Mouse (Mus musculus) lung, postnatal 0 days (tissue): Measurements from ENCODE around the gene Ovol1. TPM values are rescaled to one million over a fixed set of nuclear protein-coding genes. Genes with fewer than 3 reads are reported as not detected.
A peak's percentile ranks its signal among the peaks of the same experiment; 100 is the strongest.

Experiments used
- ATAC-seq: fragments of 200-750 bp; cut with Nextera tagmentation; 2 replicates; pipeline ENCODE4 v1.8.0; 2017; ENCODE audit warnings: moderate library complexity
- DNase-seq: peaks from one replicate; pipeline ENCODE4 v3.0.0-alpha.2; 2016; ENCODE audit warnings: low spot score
- H3K27ac ChIP-seq: fragments of 300-500 bp; sonication (generic); 2 replicates; pipeline ENCODE4 v1.5.1; 2014; ENCODE audit warnings: antibody characterized with exemption, mild to moderate bottlenecking, low read length, mixed read lengths
- H3K27me3 ChIP-seq: fragments of 300-500 bp; sonication (generic); replicated peaks from 2 replicates; pipeline ENCODE4 v1.6.1; 2014; ENCODE audit warnings: low read length, mixed read lengths; ENCODE audit not compliant: insufficient read depth
- H3K36me3 ChIP-seq: fragments of 300-500 bp; sonication (generic); 2 replicates; pipeline ENCODE4 v1.6.1; 2014; ENCODE audit warnings: low read length, mixed read lengths; ENCODE audit not compliant: insufficient read depth
- H3K4me1 ChIP-seq: fragments of 300-500 bp; sonication (generic); 2 replicates; pipeline ENCODE4 v1.6.1; 2014; ENCODE audit warnings: antibody characterized with exemption, low read depth, low read length, mixed read lengths; ENCODE audit not compliant: insufficient read depth
- H3K4me2 ChIP-seq: fragments of 300-500 bp; sonication (generic); replicated peaks from 2 replicates; pipeline ENCODE4 v1.6.1; 2014; ENCODE audit warnings: low read depth, mild to moderate bottlenecking, low read length, moderate library complexity, mixed read lengths
- H3K4me3 ChIP-seq: fragments of 300-500 bp; sonication (generic); 2 replicates; pipeline ENCODE4 v1.5.1; 2014; ENCODE audit warnings: low read depth, low read length
- H3K9ac ChIP-seq: fragments of 300-500 bp; sonication (generic); replicated peaks from 2 replicates; pipeline ENCODE4 v1.6.1; 2014; ENCODE audit warnings: low read depth, mild to moderate bottlenecking
- H3K9me3 ChIP-seq: fragments of 300-500 bp; sonication (generic); 2 replicates; pipeline ENCODE4 v1.6.1; 2016; ENCODE audit warnings: low read length, mixed read lengths
- CTCF ChIP-seq: IDR thresholded peaks from 2 replicates; pipeline ENCODE4 v1.5.1; 2016; ENCODE audit warnings: antibody characterized with exemption, mild to moderate bottlenecking
- EP300 ChIP-seq: IDR thresholded peaks from 2 replicates; pipeline ENCODE4 v1.6.1; 2016; ENCODE audit warnings: antibody characterized with exemption, mild to moderate bottlenecking, control low read depth
- WGBS: fragments of 180-500 bp; shearing (Covaris S2); extraction: QIAGEN DNeasy Blood & Tissue Kit; methylation state at CpG from one replicate; pipeline ENCODE4 v1.1.7; 2014; 5-methylcytosine and 5-hydroxymethylcytosine counted together
- polyA plus RNA-seq: library from polyadenylated mRNA; unstranded; fragments of >200 nt; fragmentation: Nextera tagmentation; extraction: Ambion mirVana; gene quantifications from 2 replicates; pipeline ENCODE4 v1.2.1, GENCODE M21; 2015

The Ovol1 gene
- polyA plus RNA-seq, 1 experiment from 2014 or later, result 2.1 TPM

- Histone ChIP-seq H3K4me2 (no peak overlapping the region), H3K36me3 (peaks cover 6% of the 10 kb centered on the region; the same call in 1 of the 2 replicates), H3K9ac (no peak overlapping the region), H3K27me3 (0 out of 2 replicates have a peak, but pooled peaks cover under 1% of the 10 kb centered on the region), H3K9me3 (no peaks in the 10 kb centered on the region), H3K4me1 (peaks cover 4% of the 10 kb centered on the region), H3K4me3 (no peak overlapping the region), H3K27ac (no peak overlapping the region)
- TF ChIP-seq EP300, result no peak
- TF ChIP-seq CTCF, result no peak
- ATAC-seq (no peak), DNase-seq (no peak)
- WGBS, result 63% methylated on average over 5 of the region's 5 CpGs
Observed at GRCm38 (mm10) chr19:5566316-5566715, 5.9 kb upstream of the Ovol1 start.

- Histone ChIP-seq H3K27me3 (peaks cover 13% of the 10 kb centered on the region), H3K4me1 (no peaks in the 10 kb centered on the region), H3K9me3 (no peaks in the 10 kb centered on the region), H3K4me2 (no peak overlapping the region), H3K4me3 (no peak overlapping the region), H3K9ac (no peak overlapping the region), H3K36me3 (no peaks in the 10 kb centered on the region), H3K27ac (no peak overlapping the region)
- ATAC-seq, result no peak
- TF ChIP-seq EP300 (no peak), CTCF (no peak)
- WGBS, result 85% methylated on average over 10 of the region's 10 CpGs
- no peak for DNase-seq
Observed at GRCm38 (mm10) chr19:5562776-5563175, 2.3 kb upstream of the Ovol1 start.

- Histone ChIP-seq H3K4me1 (no peaks in the 10 kb centered on the region), H3K4me3 (no peak overlapping the region), H3K9ac (no peak overlapping the region), H3K9me3 (no peaks in the 10 kb centered on the region), H3K27me3 (peaks cover 13% of the 10 kb centered on the region), H3K36me3 (no peaks in the 10 kb centered on the region), H3K27ac (no peak overlapping the region), H3K4me2 (no peak overlapping the region)
- ATAC-seq (no peak), DNase-seq (peak; percentile 8)
- 49% methylated on average over 3 of the region's 3 CpGs for WGBS
- TF ChIP-seq CTCF, result no peak
- no peak for TF ChIP-seq EP300
Observed at GRCm38 (mm10) chr19:5561886-5562285, 1.4 kb upstream of the Ovol1 start.

- H3K4me3 ChIP-seq, result peak overlapping the region; percentile 39
- H3K27me3 ChIP-seq, result peaks cover 13% of the 10 kb centered on the region
- H3K4me1 ChIP-seq, result no peaks in the 10 kb centered on the region
- no peaks in the 10 kb centered on the region for H3K9me3 ChIP-seq
- ATAC-seq, result 0 out of 2 replicates have a peak, but pooled peaks have one; percentile 20
- peak overlapping the region; percentile 83 for H3K27ac ChIP-seq
- DNase-seq, result peak; percentile 36
- no peaks in the 10 kb centered on the region for H3K36me3 ChIP-seq
- 17% methylated on average over 10 of the region's 10 CpGs for WGBS
- TF ChIP-seq EP300, result no peak
- no peak for TF ChIP-seq CTCF
- H3K4me2 ChIP-seq, result peak overlapping the region; percentile 53
- H3K9ac ChIP-seq, result no peak overlapping the region
Observed at GRCm38 (mm10) chr19:5561252-5561790, 875 bp upstream of the Ovol1 start.

- Histone ChIP-seq H3K4me1 (no peaks in the 10 kb centered on the region), H3K9me3 (no peaks in the 10 kb centered on the region), H3K27ac (peak overlapping the region; percentile 71), H3K27me3 (peaks cover 13% of the 10 kb centered on the region), H3K4me2 (peak overlapping the region; percentile 53), H3K9ac (no peak overlapping the region; the same call in 1 of the 2 replicates), H3K4me3 (peak overlapping the region; percentile 39), H3K36me3 (no peaks in the 10 kb centered on the region)
- ATAC-seq (peak; percentile 8; the same call in 1 of the 2 replicates), DNase-seq (peak; percentile 35)
- TF ChIP-seq EP300 (no peak), CTCF (no peak)
- under 1% methylated on average over 68 of the region's 69 CpGs for WGBS
Observed at GRCm38 (mm10) chr19:5559631-5560456, 602 bp downstream of the Ovol1 start.

- DNase-seq (no peak), ATAC-seq (no peak)
- TF ChIP-seq EP300 (no peak), CTCF (no peak)
- H3K27me3 ChIP-seq, result peaks cover 13% of the 10 kb centered on the region
- no peaks in the 10 kb centered on the region for H3K9me3 ChIP-seq
- WGBS, result 27% methylated on average over 7 of the region's 8 CpGs
- peak overlapping the region; percentile 39 for H3K4me3 ChIP-seq
- H3K36me3 ChIP-seq, result no peaks in the 10 kb centered on the region
- H3K4me1 ChIP-seq, result no peaks in the 10 kb centered on the region
- no peak overlapping the region for H3K27ac ChIP-seq
- peak overlapping the region; percentile 53 for H3K4me2 ChIP-seq
- H3K9ac ChIP-seq, result no peak overlapping the region
Observed at GRCm38 (mm10) chr19:5559229-5559628, 1.2 kb downstream of the Ovol1 start.
